Mouse (Mus musculus) left cerebral cortex, postnatal 36 days (tissue): ENCODE measurements at regions not wholly inside any gene's neighbourhood (a gene's known extent, or its start where the extent isn't known, plus 50 kb on each side); places are given as distances from the start of the nearest gene placed in this dataset.

Source experiments
- DNase-seq, 2 experiments: peaks; one replicate each; pipeline ENCODE4 v3.0.0; 2021 to 2022; ENCODE audit warnings: low spot score in 2 of 2, mixed read lengths in 1 of 2
- intact Hi-C: fragments of 180-260 bp; cut with DNase I; formaldehyde crosslinking; loops from one replicate; pipeline ENCODE4 v1.15.1; 2025

DNA sequence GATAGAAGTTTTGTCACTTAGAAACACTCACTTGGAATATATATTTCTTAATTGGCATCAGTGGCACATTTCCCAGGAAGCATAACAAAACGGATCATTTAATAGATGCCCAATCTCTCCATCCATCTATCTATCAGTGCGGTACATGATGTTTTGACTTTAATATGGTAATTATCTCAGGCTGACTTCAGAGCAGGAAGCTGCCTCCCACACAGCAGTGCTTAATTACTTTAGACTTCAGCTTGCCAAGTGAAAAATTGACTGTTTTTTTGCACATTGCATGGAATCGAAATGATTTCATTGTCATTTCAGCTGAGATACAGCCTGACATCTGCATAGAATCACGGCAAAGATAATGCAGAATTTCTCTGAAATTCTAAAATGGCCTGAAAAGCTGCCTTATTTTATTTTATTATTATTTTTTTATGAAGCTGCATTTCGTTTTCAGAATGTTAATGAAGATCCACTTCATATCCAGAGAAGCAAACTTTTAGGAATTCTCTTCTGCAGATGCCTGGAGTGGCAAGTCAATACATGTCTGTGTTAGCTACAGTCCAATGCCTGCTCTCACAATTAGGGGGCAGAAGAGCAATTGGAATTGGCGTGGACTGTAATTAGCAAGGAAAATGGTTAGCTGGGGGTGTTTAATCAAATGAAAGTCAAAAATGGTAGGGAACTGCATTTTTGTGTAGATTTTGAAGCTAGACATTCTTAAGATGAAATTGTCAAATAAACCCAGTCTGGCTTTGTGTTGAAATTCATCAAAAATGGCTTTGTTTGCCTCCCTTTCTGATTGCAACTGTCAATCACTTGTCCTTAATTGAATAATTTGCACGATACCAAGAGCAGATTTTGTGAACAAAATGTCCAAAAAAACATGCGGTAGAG lies 240.3 kb downstream of the Ttll7 start:
- intact Hi-C loops = loop anchor here (10.0 kb wide), 1 partner anchor 1892 kb away; no protein-coding TSS in a partner anchor
- DNase-seq = no peak

DNA sequence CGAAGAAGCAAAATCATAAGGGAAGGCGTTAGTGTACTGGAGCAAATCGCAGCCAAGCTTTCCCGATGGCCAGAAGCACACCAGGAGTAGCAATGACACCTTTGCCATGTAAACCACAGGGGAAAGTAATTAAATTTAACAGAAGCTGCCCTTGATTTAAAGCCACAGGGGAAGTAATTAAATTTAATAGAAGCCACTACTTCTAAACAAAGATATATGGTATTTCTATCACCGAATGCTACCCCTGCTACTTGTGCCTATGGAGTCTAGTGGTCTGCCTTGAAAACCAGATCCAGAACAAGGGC lies 240.9 kb downstream of the Ttll7 start:
- intact Hi-C loops = loop anchor here (10.0 kb wide), 1 partner anchor 1892 kb away; no protein-coding TSS in a partner anchor
- DNase-seq = no peak

- DNase-seq = no peak
- intact Hi-C loops = loop anchor here (10.0 kb wide), 1 partner anchor 1889 kb away; no protein-coding TSS in a partner anchor
Measured at GRCm38 (mm10) chr3:147096179-147096578, 244.0 kb downstream of the Ttll7 start.

DNA sequence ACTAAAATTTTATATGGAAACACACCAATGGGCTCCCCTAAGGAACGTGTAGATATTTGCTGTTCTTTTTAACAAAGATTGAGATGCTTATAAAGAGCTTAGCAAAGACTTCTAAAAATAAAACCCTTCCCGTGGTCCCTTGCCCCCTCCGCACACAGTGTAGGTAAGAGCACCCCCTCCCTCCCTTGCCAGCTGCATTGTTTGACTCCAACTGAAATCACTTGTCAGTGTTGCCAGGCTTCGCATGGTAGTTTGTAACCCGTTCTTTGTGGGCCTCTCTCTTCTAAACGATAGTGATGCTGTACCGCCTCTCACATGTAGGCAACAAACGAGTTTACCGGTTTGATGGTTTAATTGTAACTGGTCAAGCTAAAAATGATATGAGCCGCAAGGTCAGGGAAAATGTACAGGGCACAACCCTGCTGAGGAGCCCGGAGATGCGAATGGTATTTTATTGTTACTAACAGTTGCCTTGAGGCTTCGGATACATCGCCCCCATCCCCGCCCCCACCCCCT lies 246.0 kb downstream of the Ttll7 start:
- no peak for DNase-seq
- intact Hi-C loops = loop anchor here (10.0 kb wide), 1 partner anchor 1887 kb away; no protein-coding TSS in a partner anchor

GRCm38 (mm10) chr3:147098611-147099010 lies 246.4 kb downstream of the Ttll7 start:
- no peak for DNase-seq
- intact Hi-C loops = loop anchor here (10.0 kb wide), 1 partner anchor 1886 kb away; no protein-coding TSS in a partner anchor

- intact Hi-C loops = loop anchor here (10.0 kb wide), 1 partner anchor 1886 kb away; no protein-coding TSS in a partner anchor
- DNase-seq = no peak
Measured at GRCm38 (mm10) chr3:147099143-147099713, 247.1 kb downstream of the Ttll7 start.

GRCm38 (mm10) chr3:147101053-147101764 lies 249.0 kb downstream of the Ttll7 start:
- intact Hi-C loops = no loop called here
- no peak for DNase-seq

DNA sequence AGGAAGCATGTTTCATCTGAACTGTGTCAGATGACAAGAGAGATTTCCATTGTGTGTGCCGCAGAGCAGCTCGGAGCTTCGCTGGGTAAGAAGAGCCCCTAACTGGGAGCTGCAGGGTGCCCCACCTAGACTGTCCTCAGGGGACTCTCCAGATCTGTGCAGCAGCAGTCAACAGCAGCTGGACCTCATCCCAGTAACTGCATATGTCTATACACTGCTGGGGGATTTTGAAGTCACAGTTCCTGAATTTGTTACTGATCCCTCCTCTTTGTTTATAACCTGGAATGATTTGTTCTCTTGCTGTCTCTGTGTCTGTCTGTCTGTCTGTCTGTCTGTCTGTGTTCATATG lies 249.6 kb downstream of the Ttll7 start:
- intact Hi-C loops = no loop called here
- no peak for DNase-seq

GRCm38 (mm10) chr3:147103428-147103827 lies 251.3 kb downstream of the Ttll7 start:
- intact Hi-C loops = no loop called here
- no peak for DNase-seq

GRCm38 (mm10) chr3:147117609-147118008 lies 265.4 kb downstream of the Ttll7 start:
- DNase-seq = no peak
- intact Hi-C loops = no loop called here

DNA sequence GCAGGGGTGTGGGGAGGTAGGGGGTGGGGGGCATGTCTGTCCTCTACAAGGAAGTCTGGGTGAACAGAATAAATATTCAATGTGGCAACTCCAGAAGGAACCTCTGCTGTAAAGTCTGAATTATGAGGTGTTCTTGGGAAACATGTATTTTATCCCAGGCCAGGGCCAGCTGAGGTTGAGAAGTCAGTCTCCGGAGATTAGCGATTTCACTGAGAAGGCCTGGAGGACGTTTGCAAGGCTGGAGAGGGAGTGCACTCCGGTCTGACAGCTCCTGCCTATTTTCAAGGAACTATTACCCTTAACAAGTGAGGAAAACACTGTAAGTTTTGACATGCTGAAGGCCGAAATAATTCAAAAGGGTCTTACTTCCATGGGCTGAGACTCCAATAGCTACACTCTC lies 265.9 kb downstream of the Ttll7 start:
- intact Hi-C loops = no loop called here
- no peak for DNase-seq

- intact Hi-C loops = no loop called here
Measured at GRCm38 (mm10) chr3:147118622-147119021, 266.5 kb downstream of the Ttll7 start.

DNA sequence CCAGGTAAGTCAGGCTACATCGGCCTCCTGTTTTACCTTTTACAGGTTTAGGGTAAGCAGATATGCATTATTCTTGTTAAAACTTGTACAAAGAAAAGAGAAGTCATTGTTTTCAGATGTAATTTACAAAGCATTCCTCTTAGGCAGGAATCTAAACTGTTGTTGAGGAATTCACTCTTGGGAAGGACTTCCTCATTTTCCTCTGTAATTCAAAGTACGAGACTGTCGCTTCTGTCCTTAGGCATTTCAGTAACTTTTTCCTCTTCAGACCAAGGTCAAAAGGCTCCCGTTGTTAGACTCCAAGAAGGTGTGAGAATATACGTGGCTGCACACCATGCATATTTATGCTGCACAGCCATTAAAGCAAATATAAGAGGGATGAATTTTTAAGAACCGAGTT lies 269.7 kb downstream of the Ttll7 start:
- no peak for DNase-seq
- intact Hi-C loops = no loop called here

More at GRCm38 (mm10) chr3:147118622-147119021, 266.5 kb downstream of the Ttll7 start:
- DNase-seq = no peak

- no peak for DNase-seq
- intact Hi-C loops = no loop called here
Measured at GRCm38 (mm10) chr3:147127740-147128139, 275.6 kb downstream of the Ttll7 start.

DNA sequence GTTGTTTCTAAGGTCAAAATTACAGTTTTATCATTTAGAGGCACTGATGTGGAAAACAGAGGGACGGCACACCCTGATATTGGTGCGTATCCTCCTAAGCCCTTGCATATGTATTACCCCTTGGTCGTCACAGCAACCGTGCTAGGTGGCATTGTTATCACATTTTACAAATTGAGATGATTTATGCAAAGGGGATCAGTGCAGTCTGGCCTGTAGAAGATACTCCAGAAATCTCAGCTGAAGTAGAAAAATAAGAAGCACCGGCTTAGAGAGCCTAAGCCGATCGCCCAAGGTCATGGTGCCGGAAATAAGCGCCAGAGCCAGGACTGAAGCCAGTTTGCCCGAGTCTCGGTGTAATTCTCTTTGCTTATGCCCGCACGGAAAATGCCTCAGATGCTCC lies 280.7 kb downstream of the Ttll7 start:
- DNase-seq = no peak
- intact Hi-C loops = no loop called here

GRCm38 (mm10) chr3:147133408-147133807 lies 281.2 kb downstream of the Ttll7 start:
- intact Hi-C loops = no loop called here
- no peak for DNase-seq

GRCm38 (mm10) chr3:147140414-147140813 lies 288.2 kb downstream of the Ttll7 start:
- intact Hi-C loops = no loop called here

GRCm38 (mm10) chr3:147153456-147153855 lies 301.3 kb downstream of the Ttll7 start:
- no peak for DNase-seq

More at GRCm38 (mm10) chr3:147140414-147140813, 288.2 kb downstream of the Ttll7 start:
- DNase-seq = no peak

GRCm38 (mm10) chr3:147153998-147154397 lies 301.8 kb downstream of the Ttll7 start:
- no peak for DNase-seq
- intact Hi-C loops = no loop called here

More at GRCm38 (mm10) chr3:147153456-147153855, 301.3 kb downstream of the Ttll7 start:
- intact Hi-C loops = no loop called here

DNA sequence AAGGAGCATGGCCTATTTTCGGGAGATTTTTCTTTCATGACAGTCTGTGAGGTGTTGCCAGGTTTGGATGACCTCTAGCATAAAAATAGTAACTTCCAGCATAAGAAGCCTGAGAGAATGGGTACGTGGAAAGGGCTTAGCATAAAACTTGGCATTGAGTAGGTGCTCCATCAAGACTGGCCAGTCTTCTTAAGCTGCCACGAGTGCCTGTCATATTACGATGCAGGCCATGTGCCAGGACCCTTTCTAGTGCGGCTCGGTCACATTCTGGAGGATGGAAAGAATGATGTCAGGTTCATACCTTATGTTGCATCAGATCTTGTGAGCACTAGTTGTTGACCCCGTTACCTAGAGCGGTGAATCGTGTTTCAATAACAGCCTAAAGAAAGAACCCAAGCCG lies 311.0 kb downstream of the Ttll7 start:
- intact Hi-C loops = no loop called here
- DNase-seq = no peak
